Mouse (Mus musculus) embryonic facial prominence, embryonic 13.5 days (tissue): Measurements from ENCODE around the gene Tubb1. TPM values are rescaled to one million over a fixed set of nuclear protein-coding genes. Genes with fewer than 3 reads are reported as not detected.

Experiments
- ATAC-seq: fragments of 200-750 bp; cut with Nextera tagmentation; 2 replicates; pipeline ENCODE4 v1.8.0; 2017; ENCODE audit warnings: low read depth; ENCODE audit not compliant: insufficient number of reproducible peaks, insufficient read depth, low FRiP score, low TSS enrichment
- H3K27ac ChIP-seq: fragments of 300-500 bp; sonication (generic); 2 replicates; pipeline ENCODE4 v1.5.1; 2015; ENCODE audit warnings: moderate library complexity, mild to moderate bottlenecking, inconsistent platforms
- H3K27me3 ChIP-seq: fragments of 300-500 bp; sonication (generic); 2 replicates; pipeline ENCODE4 v1.6.1; 2015; ENCODE audit warnings: mild to moderate bottlenecking, inconsistent platforms
- H3K36me3 ChIP-seq: fragments of 300-500 bp; sonication (generic); 2 replicates; pipeline ENCODE4 v1.6.1; 2015; ENCODE audit warnings: mild to moderate bottlenecking, inconsistent platforms
- H3K4me1 ChIP-seq: fragments of 300-500 bp; sonication (generic); 2 replicates; pipeline ENCODE4 v1.6.1; 2015; ENCODE audit warnings: inconsistent platforms
- H3K4me2 ChIP-seq: fragments of 300-500 bp; sonication (generic); 2 replicates; pipeline ENCODE4 v1.6.1; 2015; ENCODE audit warnings: moderate library complexity, mild to moderate bottlenecking, inconsistent platforms
- H3K4me3 ChIP-seq: fragments of 300-500 bp; sonication (generic); 2 replicates; pipeline ENCODE4 v1.5.1; 2015; ENCODE audit warnings: mild to moderate bottlenecking, inconsistent platforms
- H3K9ac ChIP-seq: fragments of 300-500 bp; sonication (generic); 2 replicates; pipeline ENCODE4 v1.6.1; 2015; ENCODE audit warnings: mild to moderate bottlenecking, inconsistent platforms
- H3K9me3 ChIP-seq: fragments of 300-500 bp; sonication (generic); 2 replicates; pipeline ENCODE4 v1.6.1; 2016; ENCODE audit warnings: inconsistent platforms
- WGBS: fragments of 180-500 bp; shearing (Covaris S2); methylation state at CpG from one replicate; pipeline ENCODE4 v1.1.7; 2015; ENCODE audit warnings: mixed read lengths; 5-methylcytosine and 5-hydroxymethylcytosine counted together
- polyA plus RNA-seq: library from polyadenylated mRNA; unstranded; fragments of >200 nt; fragmentation: Nextera tagmentation; extraction: Ambion mirVana; gene quantifications from 2 replicates; pipeline ENCODE4 v1.2.1, GENCODE M21; 2015

Tubb1 gene
- polyA plus RNA-seq, 1 experiment from 2014 or later = 3.1 TPM

- 81% methylated on average over 6 of the region's 6 CpGs for WGBS
- no peak for ATAC-seq
- H3K9me3 ChIP-seq = no peaks in the 10 kb centered on the region
- H3K4me1 ChIP-seq = peaks cover 10% of the 10 kb centered on the region
- no peak overlapping the region for H3K9ac ChIP-seq
- H3K27me3 ChIP-seq = no peaks in the 10 kb centered on the region
- no peak overlapping the region for H3K27ac ChIP-seq
- no peak overlapping the region for H3K4me2 ChIP-seq
- no peak overlapping the region for H3K4me3 ChIP-seq
- H3K36me3 ChIP-seq = no peaks in the 10 kb centered on the region
These were observed 5.5 kb upstream of the Tubb1 start for GRCm38 (mm10) chr2:174445018-174445417.

DNA sequence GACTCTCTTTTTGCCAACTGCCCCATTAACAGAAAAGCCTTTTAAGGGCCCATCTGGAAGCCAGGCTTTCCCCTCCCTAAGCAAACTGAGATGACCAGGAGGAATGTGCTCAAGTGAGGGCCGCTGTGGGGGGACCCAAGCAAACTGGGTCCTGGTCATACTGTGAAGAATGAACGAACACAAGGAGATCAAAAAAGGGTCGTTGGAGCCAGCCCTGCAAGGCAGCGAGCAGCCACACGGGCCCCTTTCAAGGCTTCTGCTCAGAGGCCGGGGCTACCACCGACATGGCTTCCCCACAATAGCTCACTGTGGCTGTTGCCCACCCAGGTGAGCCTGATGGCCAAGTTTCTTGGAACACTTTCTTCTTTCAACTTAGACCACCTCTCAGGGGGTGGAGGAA, 4.0 kb upstream of the Tubb1 start:
- 55% methylated on average over 7 of the region's 7 CpGs for WGBS
- ATAC-seq = no peak
- Histone ChIP-seq H3K4me3 (no peak overlapping the region), H3K27ac (0 out of 2 replicates have a peak overlapping the region, but pooled peaks have one; percentile 2), H3K27me3 (no peaks in the 10 kb centered on the region), H3K4me1 (peaks cover 10% of the 10 kb centered on the region), H3K9me3 (no peaks in the 10 kb centered on the region), H3K4me2 (no peak overlapping the region), H3K9ac (no peak overlapping the region), H3K36me3 (no peaks in the 10 kb centered on the region)

- Histone ChIP-seq H3K9me3 (no peaks in the 10 kb centered on the region), H3K9ac (no peak overlapping the region), H3K4me3 (no peak overlapping the region), H3K27me3 (no peaks in the 10 kb centered on the region), H3K27ac (0 out of 2 replicates have a peak overlapping the region, but pooled peaks have one; percentile 2), H3K4me2 (no peak overlapping the region), H3K36me3 (no peaks in the 10 kb centered on the region), H3K4me1 (peaks cover 10% of the 10 kb centered on the region)
- ATAC-seq = no peak
- 48% methylated on average over 8 of the region's 8 CpGs for WGBS
These were observed 3.6 kb upstream of the Tubb1 start for GRCm38 (mm10) chr2:174446905-174447304.

DNA sequence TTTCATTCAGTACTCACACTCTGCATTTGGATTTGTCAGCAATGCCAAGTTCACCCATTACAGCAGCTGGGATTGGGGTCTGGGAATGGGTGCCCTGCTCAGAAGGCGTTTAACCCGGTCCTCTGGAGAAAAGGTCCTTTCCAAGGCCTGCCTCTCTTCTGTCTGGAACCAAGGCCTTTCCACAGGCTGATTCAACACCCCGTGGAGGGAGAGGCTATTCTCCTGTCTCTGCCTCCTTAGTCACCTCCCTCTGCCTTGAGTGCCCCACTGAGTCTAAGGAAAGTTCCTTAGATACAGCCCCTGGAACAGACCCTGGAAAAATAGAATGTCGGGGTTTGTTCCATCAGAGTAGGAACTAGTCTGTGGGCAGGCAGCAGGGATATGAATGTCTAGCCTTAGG, 2.1 kb upstream of the Tubb1 start:
- no peak overlapping the region for H3K27ac ChIP-seq
- H3K4me1 ChIP-seq = peaks cover under 1% of the 10 kb centered on the region; the same call in 1 of the 2 replicates
- H3K36me3 ChIP-seq = no peaks in the 10 kb centered on the region
- H3K4me2 ChIP-seq = no peak overlapping the region
- no peaks in the 10 kb centered on the region for H3K27me3 ChIP-seq
- no peak overlapping the region for H3K9ac ChIP-seq
- no peak for ATAC-seq
- 91% methylated on average over 4 of the region's 4 CpGs for WGBS
- no peak overlapping the region for H3K4me3 ChIP-seq
- no peaks in the 10 kb centered on the region for H3K9me3 ChIP-seq

DNA sequence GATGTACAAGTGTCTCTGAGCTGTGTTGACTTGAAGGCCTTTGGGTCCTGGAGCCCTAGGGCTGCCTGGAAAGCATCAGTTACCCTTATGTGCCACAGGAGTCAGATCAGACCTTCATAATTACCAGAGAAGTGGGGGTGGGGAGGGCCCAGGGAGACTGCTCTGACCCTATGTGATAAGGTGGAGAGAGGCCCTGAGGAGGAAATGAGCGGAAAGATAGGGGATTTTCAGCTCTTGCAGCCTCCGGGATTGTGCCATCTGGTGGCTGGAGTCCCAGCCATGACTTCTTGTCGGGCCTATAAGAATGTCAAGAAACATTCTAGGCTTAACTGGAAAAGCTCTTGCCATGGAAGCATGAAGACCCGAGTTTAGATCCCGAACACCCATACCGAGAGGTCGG, 3.2 kb downstream of the Tubb1 start:
- H3K9ac ChIP-seq = no peak overlapping the region
- no peaks in the 10 kb centered on the region for H3K36me3 ChIP-seq
- WGBS = 71% methylated on average over 7 of the region's 7 CpGs
- H3K4me2 ChIP-seq = no peak overlapping the region
- no peak overlapping the region for H3K4me3 ChIP-seq
- H3K27ac ChIP-seq = no peak overlapping the region
- no peaks in the 10 kb centered on the region for H3K4me1 ChIP-seq
- H3K27me3 ChIP-seq = no peaks in the 10 kb centered on the region
- H3K9me3 ChIP-seq = no peaks in the 10 kb centered on the region
- no peak for ATAC-seq

GRCm38 (mm10) chr2:174459365-174459764, 8.9 kb downstream of the Tubb1 start:
- H3K27ac ChIP-seq = no peak overlapping the region
- 73% methylated on average over 2 of the region's 2 CpGs for WGBS
- H3K9me3 ChIP-seq = no peaks in the 10 kb centered on the region
- no peak for ATAC-seq
- peaks cover 10% of the 10 kb centered on the region for H3K4me1 ChIP-seq
- H3K36me3 ChIP-seq = peaks cover 24% of the 10 kb centered on the region
- H3K4me3 ChIP-seq = no peak overlapping the region
- H3K4me2 ChIP-seq = no peak overlapping the region
- H3K9ac ChIP-seq = no peak overlapping the region
- H3K27me3 ChIP-seq = no peaks in the 10 kb centered on the region

- Histone ChIP-seq H3K4me2 (peak overlapping the region; percentile 94), H3K27ac (peak overlapping the region; percentile 82), H3K9me3 (no peaks in the 10 kb centered on the region), H3K9ac (peak overlapping the region; percentile 87), H3K4me3 (peak overlapping the region; percentile 89), H3K4me1 (peaks cover 10% of the 10 kb centered on the region), H3K27me3 (no peaks in the 10 kb centered on the region), H3K36me3 (peaks cover 52% of the 10 kb centered on the region)
- no peak for ATAC-seq
- 37% methylated on average over 10 of the region's 10 CpGs for WGBS
These were observed 12.9 kb downstream of the Tubb1 start for GRCm38 (mm10) chr2:174463370-174463769.

DNA sequence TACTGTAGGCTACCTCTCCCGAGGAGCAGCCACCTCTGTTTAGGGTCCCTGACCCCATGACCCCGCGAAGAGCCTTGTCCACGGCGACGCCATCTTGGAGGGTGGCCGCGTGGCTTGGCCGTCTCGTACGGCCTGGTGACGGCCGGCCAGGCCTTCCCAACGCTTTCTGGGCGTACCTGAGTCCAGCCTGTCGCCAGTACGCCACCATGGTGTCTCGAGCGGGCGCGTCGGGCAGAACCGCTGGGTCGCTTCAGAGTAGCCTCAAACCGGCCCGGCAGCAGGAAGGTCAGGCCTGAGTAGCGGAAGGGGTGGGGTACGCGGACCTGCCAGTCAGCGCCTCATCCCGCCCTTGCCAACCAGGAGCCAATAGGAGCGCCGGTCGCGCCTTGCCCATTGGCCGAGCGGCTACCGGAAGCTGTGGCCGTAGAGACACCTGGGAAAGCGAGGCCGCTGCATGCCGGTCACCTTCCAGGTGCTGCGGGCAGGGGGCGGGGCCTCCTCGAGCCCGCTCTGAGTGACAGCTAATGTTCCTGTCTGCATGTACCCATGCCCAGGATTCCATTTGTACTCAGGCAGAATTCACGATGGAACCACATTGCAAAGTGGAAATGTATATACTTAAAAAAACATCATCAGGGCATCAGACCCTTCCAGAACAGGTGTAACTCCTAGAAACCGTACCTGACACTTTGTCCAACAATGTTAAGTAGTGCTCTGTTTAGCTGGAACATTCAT, 13.5 kb downstream of the Tubb1 start, which contains the start of gene Atp5e:
TSS of gene Atp5e (minus strand) at position 317 of the 735 bp plus-strand sequence.
- H3K27ac ChIP-seq = peak within 1 kb of the TSS; percentile 82
- H3K36me3 ChIP-seq = peaks cover 58% of the 10 kb centered on the region
- peak within 1 kb of the TSS; percentile 87 for H3K9ac ChIP-seq
- peak; percentile 97 for ATAC-seq
- H3K4me1 ChIP-seq = peaks cover 10% of the 10 kb centered on the region
- H3K9me3 ChIP-seq = no peaks in the 10 kb centered on the region
- H3K4me3 ChIP-seq = peak within 1 kb of the TSS; percentile 89
- H3K27me3 ChIP-seq = no peaks in the 10 kb centered on the region
- 2% methylated on average over 48 of the region's 48 CpGs for WGBS
- peak within 1 kb of the TSS; percentile 94 for H3K4me2 ChIP-seq

DNA sequence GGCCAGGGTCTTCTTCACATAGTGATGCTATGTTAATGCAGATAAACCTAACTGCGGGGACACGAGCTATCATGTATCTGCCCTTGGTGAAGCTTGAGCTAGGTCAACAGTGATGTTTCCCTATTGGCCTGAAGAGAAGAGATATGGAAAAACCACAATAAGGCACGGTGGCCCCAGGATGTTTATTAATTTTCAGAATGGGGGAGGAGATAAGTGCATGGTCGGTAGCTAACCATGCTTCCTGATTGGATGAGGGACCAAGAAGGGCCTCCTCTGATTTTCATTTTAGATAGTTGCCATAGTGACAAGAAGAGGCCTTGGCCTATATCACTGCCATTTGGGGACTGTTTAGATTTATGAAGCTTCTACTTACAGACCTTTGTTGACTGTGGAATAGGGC, 19.8 kb downstream of the Tubb1 start:
- Histone ChIP-seq H3K9me3 (no peaks in the 10 kb centered on the region), H3K4me3 (no peak overlapping the region), H3K27me3 (no peaks in the 10 kb centered on the region), H3K36me3 (peaks cover 44% of the 10 kb centered on the region), H3K9ac (no peak overlapping the region), H3K27ac (no peak overlapping the region), H3K4me1 (peaks cover 21% of the 10 kb centered on the region), H3K4me2 (no peak overlapping the region)
- 87% methylated on average over 4 of the region's 4 CpGs for WGBS
- no peak for ATAC-seq

GRCm38 (mm10) chr2:174470786-174471405, 20.4 kb downstream of the Tubb1 start:
- H3K27ac ChIP-seq = no peak overlapping the region
- no peak overlapping the region for H3K9ac ChIP-seq
- H3K27me3 ChIP-seq = no peaks in the 10 kb centered on the region
- 95% methylated on average over 7 of the region's 7 CpGs for WGBS
- H3K36me3 ChIP-seq = peaks cover 39% of the 10 kb centered on the region
- peaks cover 21% of the 10 kb centered on the region for H3K4me1 ChIP-seq
- no peaks in the 10 kb centered on the region for H3K9me3 ChIP-seq
- H3K4me3 ChIP-seq = no peak overlapping the region
- ATAC-seq = no peak
- H3K4me2 ChIP-seq = no peak overlapping the region

GRCm38 (mm10) chr2:174472407-174472806, 21.9 kb downstream of the Tubb1 start:
- ATAC-seq = no peak
- H3K36me3 ChIP-seq = peaks cover 26% of the 10 kb centered on the region
- H3K27ac ChIP-seq = peak overlapping the region; percentile 35; the same call in 1 of the 2 replicates
- H3K4me3 ChIP-seq = peak overlapping the region; percentile 67
- H3K9ac ChIP-seq = peak overlapping the region; percentile 82
- peak overlapping the region; percentile 76 for H3K4me2 ChIP-seq
- H3K9me3 ChIP-seq = no peaks in the 10 kb centered on the region
- no peaks in the 10 kb centered on the region for H3K27me3 ChIP-seq
- WGBS = 7% methylated on average over 30 of the region's 30 CpGs
- peaks cover 21% of the 10 kb centered on the region for H3K4me1 ChIP-seq
